Mouse (Mus musculus) forebrain, embryonic 11.5 days (tissue): ENCODE results near the gene Sdk2. TPM values are rescaled to one million over a fixed set of nuclear protein-coding genes. Genes with fewer than 3 reads are reported as not detected.

ENCODE experiments used
- ATAC-seq: fragments of 200-750 bp; cut with Nextera tagmentation; replicated peaks from 2 replicates; pipeline ENCODE4 v1.8.0; 2017; ENCODE audit warnings: moderate TSS enrichment; ENCODE audit not compliant: low FRiP score
- DNase-seq: peaks from one replicate; pipeline ENCODE4 v3.0.0-alpha.2; 2017; ENCODE audit warnings: low spot score
- H3K27ac ChIP-seq: fragments of 300-500 bp; sonication (generic); 2 replicates; pipeline ENCODE4 v1.5.1; 2014; ENCODE audit warnings: low read depth, low read length
- H3K27me3 ChIP-seq: fragments of 300-500 bp; sonication (generic); 2 replicates; pipeline ENCODE4 v1.6.1; 2014; ENCODE audit warnings: mild to moderate bottlenecking, low read length, mixed read lengths; ENCODE audit not compliant: control insufficient read depth, insufficient read depth
- H3K36me3 ChIP-seq: fragments of 300-500 bp; sonication (generic); 2 replicates; pipeline ENCODE4 v1.6.1; 2014; ENCODE audit warnings: mild to moderate bottlenecking, low read length, moderate library complexity, mixed read lengths; ENCODE audit not compliant: control insufficient read depth, insufficient read depth
- H3K4me1 ChIP-seq: fragments of 300-500 bp; sonication (generic); replicated peaks from 2 replicates; pipeline ENCODE4 v1.6.1; 2014; ENCODE audit warnings: low read length, mixed read lengths; ENCODE audit not compliant: control insufficient read depth, insufficient read depth
- H3K4me2 ChIP-seq: fragments of 300-500 bp; sonication (generic); 2 replicates; pipeline ENCODE4 v1.6.1; 2014; ENCODE audit warnings: low read depth, mild to moderate bottlenecking, low read length, moderate library complexity, mixed read lengths; ENCODE audit not compliant: severe bottlenecking
- H3K4me3 ChIP-seq: fragments of 300-500 bp; sonication (generic); 2 replicates; pipeline ENCODE4 v1.5.1; 2014; ENCODE audit warnings: low read depth, low read length
- H3K9ac ChIP-seq: fragments of 300-500 bp; sonication (generic); 2 replicates; pipeline ENCODE4 v1.6.1; 2014; ENCODE audit warnings: low read length
- H3K9me3 ChIP-seq: fragments of 300-500 bp; sonication (generic); 2 replicates; pipeline ENCODE4 v1.6.1; 2016; ENCODE audit warnings: low read length, mixed read lengths; ENCODE audit not compliant: control insufficient read depth
- WGBS: fragments of 180-500 bp; shearing (Covaris S2); extraction: QIAGEN DNeasy Blood & Tissue Kit; methylation state at CpG from one replicate; pipeline ENCODE4 v1.1.7; 2014; 5-methylcytosine and 5-hydroxymethylcytosine counted together
- polyA plus RNA-seq: library from polyadenylated mRNA; unstranded; fragments of >200 nt; fragmentation: Nextera tagmentation; extraction: Ambion mirVana; gene quantifications from 2 replicates; pipeline ENCODE4 v1.2.1, GENCODE M21; 2014

The Sdk2 gene
- polyA plus RNA-seq, 1 experiment from 2014 or later, result 1.5 TPM

- H3K4me1 ChIP-seq, result 0 out of 2 replicates have a peak, but pooled peaks cover 2% of the 10 kb centered on the region
- peak; percentile 69 for ATAC-seq
- no peak overlapping the region for H3K27ac ChIP-seq
- H3K9ac ChIP-seq, result no peak overlapping the region
- H3K4me3 ChIP-seq, result no peak overlapping the region
- no peaks in the 10 kb centered on the region for H3K9me3 ChIP-seq
- no peaks in the 10 kb centered on the region for H3K27me3 ChIP-seq
- DNase-seq, result peak; percentile 94
- no peak overlapping the region for H3K4me2 ChIP-seq
- WGBS, result 32% methylated on average over 8 of the region's 8 CpGs
- H3K36me3 ChIP-seq, result no peaks in the 10 kb centered on the region
Measured at GRCm38 (mm10) chr11:113865627-113866026, 201.2 kb downstream of the Sdk2 start.

GRCm38 (mm10) chr11:113863408-113863807 is 203.4 kb downstream of the Sdk2 start:
- Histone ChIP-seq H3K4me1 (0 out of 2 replicates have a peak, but pooled peaks cover 2% of the 10 kb centered on the region), H3K36me3 (no peaks in the 10 kb centered on the region), H3K9ac (no peak overlapping the region), H3K27ac (no peak overlapping the region), H3K27me3 (no peaks in the 10 kb centered on the region), H3K4me2 (no peak overlapping the region), H3K9me3 (no peaks in the 10 kb centered on the region), H3K4me3 (no peak overlapping the region)
- 71% methylated on average over 5 of the region's 5 CpGs for WGBS
- DNase-seq (peak; percentile 72), ATAC-seq (no peak)

GRCm38 (mm10) chr11:113855661-113856060 is 211.2 kb downstream of the Sdk2 start:
- no peak overlapping the region for H3K27ac ChIP-seq
- H3K4me3 ChIP-seq, result no peak overlapping the region
- H3K9me3 ChIP-seq, result no peaks in the 10 kb centered on the region
- ATAC-seq, result no peak
- WGBS, result 88% methylated on average over 13 of the region's 13 CpGs
- H3K4me1 ChIP-seq, result no peaks in the 10 kb centered on the region
- H3K27me3 ChIP-seq, result no peaks in the 10 kb centered on the region
- H3K36me3 ChIP-seq, result no peaks in the 10 kb centered on the region
- no peak for DNase-seq
- H3K4me2 ChIP-seq, result no peak overlapping the region
- H3K9ac ChIP-seq, result no peak overlapping the region

- no peak overlapping the region for H3K9ac ChIP-seq
- 90% methylated on average over 8 of the region's 8 CpGs for WGBS
- no peak overlapping the region for H3K4me3 ChIP-seq
- no peak overlapping the region for H3K27ac ChIP-seq
- H3K27me3 ChIP-seq, result 0 out of 2 replicates have a peak, but pooled peaks cover 2% of the 10 kb centered on the region
- H3K4me1 ChIP-seq, result no peaks in the 10 kb centered on the region; the same call in 1 of the 2 replicates
- H3K9me3 ChIP-seq, result no peaks in the 10 kb centered on the region
- no peak overlapping the region for H3K4me2 ChIP-seq
- ATAC-seq, result no peak
- DNase-seq, result no peak
- H3K36me3 ChIP-seq, result no peaks in the 10 kb centered on the region
Measured at GRCm38 (mm10) chr11:113851750-113852149, 215.1 kb downstream of the Sdk2 start.

- Histone ChIP-seq H3K36me3 (no peaks in the 10 kb centered on the region), H3K27ac (no peak overlapping the region), H3K4me3 (no peak overlapping the region), H3K9ac (no peak overlapping the region), H3K27me3 (peaks cover 6% of the 10 kb centered on the region), H3K4me2 (no peak overlapping the region), H3K4me1 (no peaks in the 10 kb centered on the region; the same call in 1 of the 2 replicates), H3K9me3 (no peaks in the 10 kb centered on the region)
- 41% methylated on average over 7 of the region's 7 CpGs for WGBS
- no peak for DNase-seq
- no peak for ATAC-seq
Measured at GRCm38 (mm10) chr11:113849322-113849721, 217.5 kb downstream of the Sdk2 start.

- H3K27ac ChIP-seq, result no peak overlapping the region
- DNase-seq, result no peak
- no peak overlapping the region for H3K4me2 ChIP-seq
- no peaks in the 10 kb centered on the region; the same call in 1 of the 2 replicates for H3K4me1 ChIP-seq
- H3K9ac ChIP-seq, result no peak overlapping the region
- WGBS, result 24% methylated on average over 6 of the region's 6 CpGs
- no peaks in the 10 kb centered on the region for H3K9me3 ChIP-seq
- peaks cover 6% of the 10 kb centered on the region for H3K27me3 ChIP-seq
- no peak overlapping the region for H3K4me3 ChIP-seq
- H3K36me3 ChIP-seq, result no peaks in the 10 kb centered on the region
- no peak for ATAC-seq
Measured at GRCm38 (mm10) chr11:113843920-113844319, 222.9 kb downstream of the Sdk2 start.

GRCm38 (mm10) chr11:113842879-113843278 is 224.0 kb downstream of the Sdk2 start:
- H3K27ac ChIP-seq, result no peak overlapping the region
- H3K4me2 ChIP-seq, result no peak overlapping the region
- DNase-seq (no peak), ATAC-seq (no peak)
- no peaks in the 10 kb centered on the region; the same call in 1 of the 2 replicates for H3K4me1 ChIP-seq
- no peaks in the 10 kb centered on the region for H3K9me3 ChIP-seq
- peaks cover 4% of the 10 kb centered on the region for H3K27me3 ChIP-seq
- 95% methylated on average over 11 of the region's 11 CpGs for WGBS
- no peak overlapping the region for H3K9ac ChIP-seq
- H3K36me3 ChIP-seq, result no peaks in the 10 kb centered on the region
- H3K4me3 ChIP-seq, result no peak overlapping the region

GRCm38 (mm10) chr11:113831608-113832007 is 235.2 kb downstream of the Sdk2 start:
- no peaks in the 10 kb centered on the region for H3K9me3 ChIP-seq
- H3K9ac ChIP-seq, result no peak overlapping the region
- no peak for DNase-seq
- H3K27me3 ChIP-seq, result no peaks in the 10 kb centered on the region
- H3K4me2 ChIP-seq, result no peak overlapping the region
- H3K4me3 ChIP-seq, result no peak overlapping the region
- H3K27ac ChIP-seq, result no peak overlapping the region
- WGBS, result 96% methylated on average over 6 of the region's 6 CpGs
- H3K36me3 ChIP-seq, result no peaks in the 10 kb centered on the region
- peaks cover 4% of the 10 kb centered on the region for H3K4me1 ChIP-seq
- no peak for ATAC-seq

- Histone ChIP-seq H3K27me3 (no peaks in the 10 kb centered on the region), H3K9ac (0 out of 2 replicates have a peak overlapping the region, but pooled peaks have one; percentile 20), H3K4me2 (peak overlapping the region; percentile 31; the same call in 1 of the 2 replicates), H3K4me3 (no peak overlapping the region), H3K36me3 (no peaks in the 10 kb centered on the region), H3K4me1 (peaks cover 4% of the 10 kb centered on the region), H3K9me3 (no peaks in the 10 kb centered on the region), H3K27ac (no peak overlapping the region; the same call in 1 of the 2 replicates)
- DNase-seq (no peak), ATAC-seq (peak; percentile 55)
- 32% methylated on average over 24 of the region's 24 CpGs for WGBS
Measured at GRCm38 (mm10) chr11:113828081-113828554, 238.7 kb downstream of the Sdk2 start.
